Mouse (Mus musculus) ES-CJ7 (cell line): ENCODE measurements at regions not wholly inside any gene's neighbourhood (a gene's known extent, or its start where the extent isn't known, plus 50 kb on each side); places are given as distances from the start of the nearest gene placed in this dataset.

Experiments
- DNase-seq: peaks from one replicate; pipeline ENCODE4 v3.0.0; 2011; ENCODE audit warnings: low read depth, low spot score

- DNase-seq: no peak
Observed at GRCm38 (mm10) chrX:99548284-99549019, 77.4 kb upstream of the Pja1 start.

- no peak for DNase-seq
Observed at GRCm38 (mm10) chrX:99544410-99544809, 73.3 kb upstream of the Pja1 start.

- no peak for DNase-seq
Observed at GRCm38 (mm10) chrX:99541916-99542315, 70.8 kb upstream of the Pja1 start.

- no peak for DNase-seq
Observed at GRCm38 (mm10) chrX:99540087-99540576, 69.1 kb upstream of the Pja1 start.

GRCm38 (mm10) chrX:99539684-99540083 lies 68.6 kb upstream of the Pja1 start:
- no peak for DNase-seq

GRCm38 (mm10) chrX:99537814-99538213 lies 66.7 kb upstream of the Pja1 start:
- DNase-seq: no peak

- no peak for DNase-seq
Observed at GRCm38 (mm10) chrX:99534922-99535321, 63.8 kb upstream of the Pja1 start.

GRCm38 (mm10) chrX:99531154-99531553 lies 60.1 kb upstream of the Pja1 start:
- DNase-seq: no peak

- DNase-seq: no peak
Observed at GRCm38 (mm10) chrX:99530511-99530910, 59.4 kb upstream of the Pja1 start.

GRCm38 (mm10) chrX:99523306-99523705 lies 52.2 kb upstream of the Pja1 start:
- peak; percentile 1 for DNase-seq

- DNase-seq: peak; percentile 70
Observed at GRCm38 (mm10) chrX:99522830-99523229, 51.8 kb upstream of the Pja1 start.

- peak; percentile 89 for DNase-seq
Observed at GRCm38 (mm10) chrX:99522289-99522688, 51.2 kb upstream of the Pja1 start.

- peak; percentile 74 for DNase-seq
Observed at GRCm38 (mm10) chrX:99521866-99522265, 50.8 kb upstream of the Pja1 start.
